Mouse (Mus musculus) hindbrain, embryonic 13.5 days (tissue): ENCODE data around the gene Panx1. TPM values are rescaled to one million over a fixed set of nuclear protein-coding genes. Genes with fewer than 3 reads are reported as not detected.

Source experiments
- polyA plus RNA-seq: library from polyadenylated mRNA; unstranded; fragments of >200 nt; fragmentation: Nextera tagmentation; extraction: Ambion mirVana; gene quantifications from 2 replicates; pipeline ENCODE4 v1.2.1, GENCODE M21; 2015

Gene Panx1
- polyA plus RNA-seq, 1 experiment from 2014 or later: 152 TPM

Other genes with a start within 250 kb of the Panx1 start
- 0.70 and 1.1 TPM in 2 replicates for gene Gpr83, start 185.3 kb downstream of the Panx1 start, polyA plus RNA-seq
- not detected in 2 replicates for gene Izumo1r, start 141.5 kb downstream of the Panx1 start, polyA plus RNA-seq
- gene Hephl1, start 66.6 kb upstream of the Panx1 start, polyA plus RNA-seq: not detected in 2 replicates
- 15.8 and 17.0 TPM in 2 replicates for gene Vstm5, start 193.6 kb upstream of the Panx1 start, polyA plus RNA-seq
- gene Med17, start 234.5 kb upstream of the Panx1 start, polyA plus RNA-seq: 34.1 and 34.9 TPM in 2 replicates